Mouse (Mus musculus) lung, adult 18-20 months (tissue): ENCODE measurements at regions not wholly inside any gene's neighbourhood (a gene's known extent, or its start where the extent isn't known, plus 50 kb on each side); places are given as distances from the start of the nearest gene placed in this dataset.

Source experiments
- DNase-seq, 2 experiments: peaks; one replicate each; pipeline ENCODE4 v3.0.0; 2022; ENCODE audit warnings: mixed read lengths in 2 of 2

DNA sequence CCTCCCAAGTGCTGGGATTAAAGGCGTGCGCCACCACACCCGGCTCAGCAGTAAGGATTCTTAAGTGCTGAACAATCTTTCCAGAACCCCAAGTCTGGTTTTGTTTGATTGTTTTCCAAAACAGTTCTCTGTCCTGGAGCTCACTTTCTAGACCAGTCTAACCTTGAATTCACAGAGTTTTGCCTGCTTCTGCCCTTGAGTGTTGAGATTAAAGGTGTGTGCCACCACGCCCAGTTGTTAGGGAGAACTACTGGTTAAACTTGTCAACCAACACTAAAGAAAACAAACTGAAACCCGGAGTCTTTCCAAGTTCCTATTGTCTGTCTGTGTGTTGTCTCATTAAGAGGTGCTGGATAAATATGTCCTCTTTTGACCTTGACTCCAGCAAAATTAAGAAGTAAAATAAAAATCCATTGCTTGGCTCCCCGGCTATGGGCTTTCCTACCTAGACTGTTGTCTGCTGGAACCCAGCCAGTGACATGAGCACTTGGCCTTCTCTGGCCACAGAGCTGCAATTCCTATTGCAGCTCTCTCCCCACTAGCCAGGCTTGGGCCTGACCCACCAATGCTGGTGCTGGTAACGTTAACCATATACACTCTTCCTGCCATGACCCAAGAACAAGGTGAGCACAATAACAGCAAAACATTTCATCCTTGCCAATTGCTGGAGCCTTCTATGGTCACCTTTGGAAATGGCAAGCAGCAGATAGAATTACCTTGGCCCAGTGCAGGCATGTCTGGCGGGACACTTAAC lies 51.1 kb upstream of the Klf9 start:
- peak; percentile 27 to 48 for DNase-seq
